Mouse (Mus musculus) spleen, adult 2 months (tissue): ENCODE data around the gene Ndufs6.

ENCODE experiments used
- CTCF ChIP-seq: fragments of 200-500 bp; IDR thresholded peaks from 2 replicates; pipeline ENCODE4 v1.5.1; 2011; ENCODE audit warnings: mild to moderate bottlenecking, inconsistent platforms; ENCODE audit not compliant: insufficient read depth, insufficient read length, insufficient replicate concordance; ENCODE audit errors: extremely low read depth
- POLR2A ChIP-seq: fragments of 200-500 bp; IDR thresholded peaks from 2 replicates; pipeline ENCODE4 v1.6.1; 2011; ENCODE audit warnings: low read depth, low read length, inconsistent platforms

GRCm38 (mm10) chr13:73269891-73270290 is 58.5 kb downstream of the Ndufs6 start:
- TF ChIP-seq CTCF (no peak), POLR2A (no peak)
